Mouse (Mus musculus) kidney, adult 9 months (tissue): ENCODE data around the gene Dxo.

Source experiments
- DNase-seq: peaks from one replicate; pipeline ENCODE4 v3.0.0; 2022

Dxo gene

GRCm38 (mm10) chr17:34881683-34882310, 45.0 kb downstream of the Dxo start, which contains the start of gene Gm20547:
Gm20547 (minus strand) TSS chr17:34882042.
- peak; percentile 57 for DNase-seq

GRCm38 (mm10) chr17:34883332-34883731, 46.5 kb downstream of the Dxo start:
- no peak for DNase-seq

- no peak for DNase-seq
These were observed 47.9 kb downstream of the Dxo start for GRCm38 (mm10) chr17:34884704-34885103.

DNA sequence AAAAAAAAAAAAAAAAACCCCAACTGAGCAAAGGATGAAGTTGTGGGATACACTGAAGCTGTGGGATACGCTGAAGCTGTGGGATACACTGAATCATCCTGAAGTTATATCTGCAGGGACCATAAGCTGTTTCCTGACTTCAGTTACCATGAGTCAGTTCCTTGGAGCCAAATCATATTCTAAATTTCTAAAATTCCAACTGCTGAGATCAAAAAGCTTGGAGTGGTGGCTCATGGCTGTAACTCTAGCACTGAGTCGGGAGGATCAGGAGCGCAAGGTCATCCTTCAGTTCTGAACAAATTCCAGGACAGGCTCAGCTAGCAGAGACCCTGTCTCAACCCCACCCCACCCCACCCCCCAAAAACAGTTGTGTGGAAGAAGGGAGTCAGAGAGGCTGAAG, 48.8 kb downstream of the Dxo start:
- no peak for DNase-seq

- DNase-seq, result no peak
These were observed 51.1 kb downstream of the Dxo start for GRCm38 (mm10) chr17:34887942-34888341.
